Mouse (Mus musculus): ENCODE results near the gene Plau. TPM values are rescaled to one million over a fixed set of nuclear protein-coding genes. Genes with fewer than 3 reads are reported as not detected.
A peak's percentile ranks its signal among the peaks of the same experiment; 100 is the strongest.

Plau gene
- polyA plus RNA-seq, 1 experiment from 2014 or later = 2.7 TPM

DNA sequence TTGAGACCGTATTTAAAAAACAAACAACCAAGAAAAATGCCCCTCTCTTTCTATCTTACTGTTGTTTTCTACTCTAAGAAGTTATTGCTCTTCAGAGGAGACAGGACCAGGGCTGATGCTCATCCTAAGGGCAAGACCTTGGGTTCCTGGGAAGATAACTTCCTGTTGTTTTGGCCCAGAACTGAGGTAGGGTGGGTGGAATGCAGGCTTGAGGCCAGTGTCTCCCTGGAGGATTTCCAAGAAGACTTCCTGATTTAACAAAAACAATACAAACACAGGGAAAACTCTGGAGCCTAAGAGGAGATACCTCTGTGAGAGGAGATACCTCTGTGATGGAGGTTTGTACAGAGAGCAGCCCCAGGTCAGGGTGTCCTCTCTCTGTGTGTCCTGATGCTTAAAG lies 35.0 kb downstream of the Plau start:
- Histone ChIP-seq H3K4me3 (ENCODE audit: low read length) (no peak overlapping the region), H3K4me1 (ENCODE audit: control insufficient read depth, insufficient read depth, low read length) (peaks cover 2% of the 10 kb centered on the region; the same call in 1 of the 2 replicates), H3K4me2 (ENCODE audit: low read depth, low read length) (no peak overlapping the region), H3K27me3 (replicated peaks; ENCODE audit: control insufficient read depth, insufficient read depth, low read length) (no peaks in the 10 kb centered on the region), H3K36me3 (ENCODE audit: control insufficient read depth, insufficient read depth, low read length) (no peaks in the 10 kb centered on the region), H3K9ac (ENCODE audit: low read depth, low read length) (no peak overlapping the region), H3K9me3 (ENCODE audit: control insufficient read depth, low read length) (no peaks in the 10 kb centered on the region), H3K27ac (ENCODE audit: low read length) (no peak overlapping the region)
- no peak for ATAC-seq
- WGBS = 67% methylated on average over 1 of the region's 1 CpGs

DNA sequence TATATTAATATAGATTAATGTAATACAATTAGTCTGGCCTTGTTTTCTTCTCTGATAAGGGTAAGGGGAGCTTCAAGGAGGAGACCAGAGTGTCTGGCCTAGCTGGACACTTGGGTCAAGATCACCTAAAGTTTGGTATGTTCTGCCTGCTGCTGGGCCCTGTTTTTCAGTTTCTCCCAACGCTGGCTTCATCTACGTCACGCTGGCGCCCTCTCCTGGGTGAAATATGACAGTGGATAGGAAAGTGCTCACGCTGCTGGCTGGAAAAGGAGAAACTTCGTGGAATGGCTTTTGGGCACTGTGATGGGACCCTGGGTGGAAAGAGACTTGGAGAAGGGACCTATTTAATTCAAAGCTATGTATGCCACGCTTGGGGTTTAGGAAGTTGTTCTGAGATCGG lies 36.8 kb downstream of the Plau start:
- Histone ChIP-seq H3K36me3 (ENCODE audit: control insufficient read depth, insufficient read depth, low read length) (no peaks in the 10 kb centered on the region), H3K27me3 (replicated peaks; ENCODE audit: control insufficient read depth, insufficient read depth, low read length) (no peaks in the 10 kb centered on the region), H3K9me3 (ENCODE audit: control insufficient read depth, low read length) (no peaks in the 10 kb centered on the region), H3K27ac (ENCODE audit: low read length) (no peak overlapping the region), H3K4me2 (ENCODE audit: low read depth, low read length) (no peak overlapping the region), H3K4me3 (ENCODE audit: low read length) (no peak overlapping the region), H3K9ac (ENCODE audit: low read depth, low read length) (no peak overlapping the region), H3K4me1 (ENCODE audit: control insufficient read depth, insufficient read depth, low read length) (peaks cover 2% of the 10 kb centered on the region; the same call in 1 of the 2 replicates)
- WGBS = 3% methylated on average over 8 of the region's 8 CpGs
- no peak for ATAC-seq

DNA sequence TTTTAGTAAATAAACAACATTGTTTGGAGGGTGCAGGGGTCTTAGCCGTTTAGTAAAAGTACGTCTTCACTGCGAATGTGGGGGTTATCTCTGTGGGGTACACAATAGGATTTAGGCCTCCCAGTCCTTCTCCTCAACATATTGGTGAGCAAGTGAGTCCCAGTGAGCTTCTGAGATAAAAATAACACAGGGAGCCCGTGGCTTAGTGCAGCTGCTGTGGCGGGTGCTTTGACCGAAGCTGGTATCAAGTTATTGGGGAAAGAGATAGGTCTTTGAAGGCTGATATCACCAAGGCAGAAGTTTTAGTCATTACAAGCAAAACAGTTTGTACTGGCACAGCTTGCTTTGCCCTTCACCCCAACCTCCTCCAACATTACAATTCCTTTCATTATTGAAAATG lies 37.5 kb downstream of the Plau start:
- ATAC-seq = no peak
- no peak overlapping the region for H3K9ac ChIP-seq (ENCODE audit: low read depth, low read length)
- no peaks in the 10 kb centered on the region for H3K36me3 ChIP-seq (ENCODE audit: control insufficient read depth, insufficient read depth, low read length)
- no peaks in the 10 kb centered on the region for H3K9me3 ChIP-seq (ENCODE audit: control insufficient read depth, low read length)
- WGBS = 31% methylated on average over 6 of the region's 6 CpGs
- H3K4me3 ChIP-seq (ENCODE audit: low read length) = no peak overlapping the region
- H3K4me1 ChIP-seq (ENCODE audit: control insufficient read depth, insufficient read depth, low read length) = peaks cover 2% of the 10 kb centered on the region; the same call in 1 of the 2 replicates
- no peak overlapping the region for H3K27ac ChIP-seq (ENCODE audit: low read length)
- no peak overlapping the region for H3K4me2 ChIP-seq (ENCODE audit: low read depth, low read length)
- no peaks in the 10 kb centered on the region for H3K27me3 ChIP-seq (replicated peaks; ENCODE audit: control insufficient read depth, insufficient read depth, low read length)

DNA sequence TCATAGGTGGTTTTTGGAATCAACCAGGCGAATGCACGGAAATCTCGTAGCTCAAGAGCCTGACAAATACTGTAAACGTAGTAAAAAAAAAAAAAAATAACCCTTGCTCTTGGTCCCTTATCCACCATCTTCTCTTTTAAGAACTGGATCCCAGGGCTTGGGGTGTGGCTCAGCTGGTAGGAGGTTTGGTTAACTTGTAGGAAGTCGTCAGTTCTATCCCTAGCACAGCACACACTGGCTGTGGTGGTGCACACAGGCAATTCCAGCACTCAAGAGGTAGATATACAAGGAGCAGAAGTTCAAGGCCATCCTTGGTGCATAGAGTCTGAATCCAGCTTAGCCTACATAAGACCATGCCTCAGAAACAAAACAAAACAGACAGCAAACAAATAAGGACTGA lies 48.2 kb downstream of the Plau start:
- WGBS = 67% methylated on average over 5 of the region's 5 CpGs
- Histone ChIP-seq H3K9ac (ENCODE audit: low read depth, low read length) (no peak overlapping the region), H3K4me2 (ENCODE audit: low read depth, low read length) (no peak overlapping the region), H3K36me3 (ENCODE audit: control insufficient read depth, insufficient read depth, low read length) (no peaks in the 10 kb centered on the region), H3K27ac (ENCODE audit: low read length) (peak overlapping the region; percentile 71), H3K27me3 (replicated peaks; ENCODE audit: control insufficient read depth, insufficient read depth, low read length) (no peaks in the 10 kb centered on the region), H3K4me3 (ENCODE audit: low read length) (no peak overlapping the region), H3K4me1 (ENCODE audit: control insufficient read depth, insufficient read depth, low read length) (peaks cover 10% of the 10 kb centered on the region), H3K9me3 (ENCODE audit: control insufficient read depth, low read length) (no peaks in the 10 kb centered on the region)
- peak; percentile 47; the same call in 1 of the 2 replicates for ATAC-seq

DNA sequence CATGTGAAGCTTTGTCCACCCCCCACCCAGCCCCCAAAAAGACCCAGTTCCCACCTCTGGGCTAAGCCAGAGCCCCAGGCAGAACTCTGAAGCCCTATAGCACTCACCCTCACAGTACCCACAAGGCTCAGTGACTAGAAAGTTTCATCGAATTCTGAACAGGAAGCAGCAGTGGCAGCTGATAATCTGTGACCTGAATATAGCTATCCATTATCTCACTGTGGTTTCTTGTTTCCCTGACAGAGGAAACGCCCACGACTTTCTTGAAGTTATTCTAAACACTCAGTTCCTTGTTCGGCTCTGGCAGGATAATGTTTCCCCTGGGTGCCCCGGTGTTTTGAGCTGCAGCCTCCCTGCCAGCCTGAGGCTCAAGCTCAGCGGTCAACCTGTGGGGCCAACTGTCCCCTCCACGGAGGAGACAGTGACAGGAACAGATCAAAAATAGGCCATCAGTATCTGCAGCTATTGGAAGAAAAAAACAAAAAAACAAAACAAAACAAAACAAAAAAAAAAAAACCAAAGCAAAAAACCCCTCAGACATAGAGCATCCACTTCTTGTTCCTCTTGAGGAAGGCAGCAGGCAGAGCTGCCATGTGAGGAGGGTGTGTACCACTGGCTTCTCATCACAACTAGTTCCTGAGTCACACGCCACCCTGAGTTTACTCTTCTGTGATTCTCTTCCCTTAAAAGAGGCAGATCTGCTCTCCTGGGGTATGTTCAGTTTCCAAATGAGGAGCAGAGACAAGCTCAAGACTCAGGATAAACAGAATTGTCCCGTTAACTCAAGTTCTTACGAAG lies 48.8 kb downstream of the Plau start:
- ATAC-seq = peak; percentile 87
- peak overlapping the region; percentile 49 for H3K9ac ChIP-seq (ENCODE audit: low read depth, low read length)
- H3K4me3 ChIP-seq (ENCODE audit: low read length) = peak overlapping the region; percentile 9; the same call in 1 of the 2 replicates
- peaks cover 10% of the 10 kb centered on the region for H3K4me1 ChIP-seq (ENCODE audit: control insufficient read depth, insufficient read depth, low read length)
- no peaks in the 10 kb centered on the region for H3K36me3 ChIP-seq (ENCODE audit: control insufficient read depth, insufficient read depth, low read length)
- peak overlapping the region; percentile 71 for H3K27ac ChIP-seq (ENCODE audit: low read length)
- no peaks in the 10 kb centered on the region for H3K9me3 ChIP-seq (ENCODE audit: control insufficient read depth, low read length)
- WGBS = 21% methylated on average over 10 of the region's 10 CpGs
- H3K27me3 ChIP-seq (replicated peaks; ENCODE audit: control insufficient read depth, insufficient read depth, low read length) = no peaks in the 10 kb centered on the region
- peak overlapping the region; percentile 29; the same call in 1 of the 2 replicates for H3K4me2 ChIP-seq (ENCODE audit: low read depth, low read length)

GRCm38 (mm10) chr14:20886266-20886665 lies 49.8 kb downstream of the Plau start:
- Histone ChIP-seq H3K9ac (ENCODE audit: low read depth, low read length) (no peak overlapping the region), H3K4me1 (ENCODE audit: control insufficient read depth, insufficient read depth, low read length) (peaks cover 10% of the 10 kb centered on the region), H3K4me2 (ENCODE audit: low read depth, low read length) (no peak overlapping the region), H3K27ac (ENCODE audit: low read length) (no peak overlapping the region), H3K9me3 (ENCODE audit: control insufficient read depth, low read length) (no peaks in the 10 kb centered on the region), H3K4me3 (ENCODE audit: low read length) (no peak overlapping the region), H3K27me3 (replicated peaks; ENCODE audit: control insufficient read depth, insufficient read depth, low read length) (no peaks in the 10 kb centered on the region), H3K36me3 (ENCODE audit: control insufficient read depth, insufficient read depth, low read length) (no peaks in the 10 kb centered on the region)
- ATAC-seq = no peak
- WGBS = 55% methylated on average over 4 of the region's 4 CpGs

DNA sequence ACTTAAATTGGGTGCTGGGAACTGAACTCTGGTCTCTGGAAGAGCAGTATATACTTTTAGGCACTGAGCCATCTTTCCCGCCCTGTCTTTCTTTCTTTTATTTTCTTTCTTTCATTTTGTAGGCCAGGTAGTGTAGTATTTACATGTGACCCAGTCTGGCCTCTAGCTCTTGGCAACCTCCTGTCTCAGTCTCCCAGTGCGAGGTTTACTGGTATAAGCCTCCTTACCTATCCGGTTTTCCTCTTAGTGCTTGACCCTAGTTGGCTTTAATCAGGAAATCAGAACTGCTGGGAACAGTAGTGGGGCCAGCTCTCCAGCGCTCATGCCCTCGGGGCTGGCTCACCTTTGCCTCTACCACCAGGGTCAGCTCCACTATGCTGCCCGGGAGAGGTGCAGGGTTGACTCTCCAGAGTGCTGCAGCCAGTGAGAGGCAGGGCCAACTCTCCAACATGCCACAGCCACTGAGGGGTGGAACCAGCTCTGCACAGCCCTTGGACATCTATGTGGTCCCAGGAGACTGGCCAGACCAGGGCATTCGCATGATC lies 51.2 kb downstream of the Plau start:
- H3K4me3 ChIP-seq (ENCODE audit: low read length) = no peak overlapping the region
- H3K36me3 ChIP-seq (ENCODE audit: control insufficient read depth, insufficient read depth, low read length) = no peaks in the 10 kb centered on the region
- 89% methylated on average over 7 of the region's 7 CpGs for WGBS
- H3K27ac ChIP-seq (ENCODE audit: low read length) = no peak overlapping the region
- H3K4me1 ChIP-seq (ENCODE audit: control insufficient read depth, insufficient read depth, low read length) = peaks cover 16% of the 10 kb centered on the region
- no peak overlapping the region for H3K4me2 ChIP-seq (ENCODE audit: low read depth, low read length)
- H3K9me3 ChIP-seq (ENCODE audit: control insufficient read depth, low read length) = no peaks in the 10 kb centered on the region
- no peak for ATAC-seq
- H3K9ac ChIP-seq (ENCODE audit: low read depth, low read length) = no peak overlapping the region
- no peaks in the 10 kb centered on the region for H3K27me3 ChIP-seq (replicated peaks; ENCODE audit: control insufficient read depth, insufficient read depth, low read length)

GRCm38 (mm10) chr14:20891941-20892402 lies 55.5 kb downstream of the Plau start:
- peak; percentile 84 for ATAC-seq
- Histone ChIP-seq H3K4me1 (ENCODE audit: control insufficient read depth, insufficient read depth, low read length) (peaks cover 10% of the 10 kb centered on the region), H3K27me3 (replicated peaks; ENCODE audit: control insufficient read depth, insufficient read depth, low read length) (no peaks in the 10 kb centered on the region), H3K9me3 (ENCODE audit: control insufficient read depth, low read length) (no peaks in the 10 kb centered on the region), H3K36me3 (ENCODE audit: control insufficient read depth, insufficient read depth, low read length) (no peaks in the 10 kb centered on the region), H3K4me2 (ENCODE audit: low read depth, low read length) (no peak overlapping the region; the same call in 1 of the 2 replicates), H3K4me3 (ENCODE audit: low read length) (no peak overlapping the region), H3K9ac (ENCODE audit: low read depth, low read length) (no peak overlapping the region), H3K27ac (ENCODE audit: low read length) (peak overlapping the region; percentile 72)
- WGBS = 24% methylated on average over 9 of the region's 9 CpGs

Measured in intestine, embryonic 16.5 days (tissue).